Mouse (Mus musculus): ENCODE measurements around the gene Hspb8.

- no peak for TF ChIP-seq CTCF (IDR thresholded peaks at IDR 0.05; ENCODE audit: extremely low read depth, insufficient read length, insufficient replicate concordance, low read depth, low read length)
- TF ChIP-seq POLR2A (IDR thresholded peaks at IDR 0.05; ENCODE audit: low read depth, low read length), result no peak
Observed at GRCm38 (mm10) chr5:116446552-116446951, 23.9 kb upstream of the Hspb8 start.

Measured in small intestine, adult 2 months (tissue).